Mouse (Mus musculus) fat pad, adult 2 months (tissue): Measurements from ENCODE around the gene Olfr857.
"Not testable (repeated sequence)": the region's sequence is repeated elsewhere in the genome, so short reads cannot be mapped to it uniquely, and the experiment has no call there.

ENCODE experiments used
- DNase-seq: peaks from one replicate; pipeline ENCODE4 v3.0.0-alpha.2; 2011; ENCODE audit warnings: low read depth, low spot score; ENCODE audit errors: extremely low read depth

Olfr857 gene

GRCm38 (mm10) chr9:19709133-19709532, at the start of gene Olfr857:
TSS of gene Olfr857 (plus strand) at chr9:19709433.
- no peak for DNase-seq

GRCm38 (mm10) chr9:19690281-19690680, 19.0 kb upstream of the Olfr857 start:
- DNase-seq = no peak

GRCm38 (mm10) chr9:19691426-19691825, 17.8 kb upstream of the Olfr857 start:
- no peak for DNase-seq

GRCm38 (mm10) chr9:19692430-19692829, 16.8 kb upstream of the Olfr857 start:
- no peak for DNase-seq

DNA sequence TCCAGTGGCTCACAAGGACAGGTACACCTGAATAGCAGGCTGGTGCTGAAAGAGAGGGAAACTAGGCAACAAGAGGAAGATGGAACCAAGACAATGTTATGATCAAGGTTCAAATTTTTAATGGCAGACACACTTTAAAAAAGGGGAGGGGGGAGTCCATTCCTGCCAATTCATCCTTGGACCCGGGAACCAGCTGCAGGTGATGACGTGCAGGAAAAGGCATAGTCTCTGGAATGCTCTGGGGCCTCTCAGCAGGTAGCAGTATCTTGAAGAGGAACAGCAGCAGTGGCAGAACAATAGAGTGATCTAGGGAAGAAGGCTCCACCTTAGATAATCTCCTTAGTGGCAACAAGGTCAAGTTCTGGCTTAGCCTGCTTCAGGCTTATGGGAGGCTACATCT, 14.9 kb upstream of the Olfr857 start:
- DNase-seq = not testable (repeated sequence)

GRCm38 (mm10) chr9:19694898-19695379, 14.3 kb upstream of the Olfr857 start:
- DNase-seq = not testable (repeated sequence)

DNA sequence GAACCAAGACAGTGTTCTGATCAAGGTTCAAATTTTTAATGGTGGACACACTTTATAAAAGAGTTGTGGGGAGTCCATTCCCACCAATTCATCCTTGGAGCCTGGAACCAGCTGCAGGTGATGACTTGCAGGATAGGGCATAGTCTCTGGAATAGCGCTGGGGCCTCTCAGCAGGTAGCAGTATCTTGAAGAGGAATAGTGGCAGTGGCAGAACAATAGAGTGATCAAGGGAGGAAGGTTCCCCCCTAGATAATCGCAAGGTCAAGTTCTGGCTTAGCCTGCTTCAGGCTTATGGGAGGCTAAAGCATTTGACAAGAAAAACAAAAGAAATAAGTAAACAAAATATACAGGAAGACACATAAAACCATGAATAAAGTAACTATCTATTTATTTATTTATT, 4.7 kb upstream of the Olfr857 start:
- not testable (repeated sequence) for DNase-seq
